Mouse (Mus musculus) stomach, postnatal 0 days (tissue): ENCODE results near the gene Erg.

Experiments
- CTCF ChIP-seq: IDR thresholded peaks from 2 replicates; pipeline ENCODE4 v1.5.1; 2016; ENCODE audit warnings: antibody characterized with exemption, low read depth, mild to moderate bottlenecking, moderate library complexity
- EP300 ChIP-seq: optimal IDR thresholded peaks from 2 replicates; pipeline ENCODE3; 2016; ENCODE audit warnings: antibody characterized with exemption

DNA sequence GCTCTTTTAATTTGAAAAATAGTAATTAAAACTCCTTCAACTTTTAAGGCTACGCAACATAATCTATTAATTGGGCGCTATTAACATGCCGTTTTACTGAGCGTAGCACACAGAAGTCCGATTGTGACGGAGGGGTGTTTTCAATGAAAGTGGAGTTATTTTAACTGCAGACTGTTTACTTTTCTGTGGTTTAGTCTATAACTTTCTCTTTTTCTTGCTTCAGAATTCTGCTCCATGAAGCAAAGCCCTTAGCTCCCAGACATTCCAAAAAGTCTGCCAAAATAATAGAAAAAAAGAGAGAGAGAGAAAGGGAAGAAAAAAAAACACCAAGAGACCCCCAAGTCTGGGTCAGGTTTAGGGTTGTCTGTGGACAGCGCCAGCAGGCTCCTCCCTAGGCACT, 333 bp upstream of the Erg start:
- TF ChIP-seq CTCF: no peak
- TF ChIP-seq EP300: no peak
